Mouse (Mus musculus) ES-CJ7 (cell line): ENCODE measurements around the gene Rab11fip4.

Source experiments
- DNase-seq: peaks from one replicate; pipeline ENCODE4 v3.0.0; 2011; ENCODE audit warnings: low read depth, low spot score

The Rab11fip4 gene

DNA sequence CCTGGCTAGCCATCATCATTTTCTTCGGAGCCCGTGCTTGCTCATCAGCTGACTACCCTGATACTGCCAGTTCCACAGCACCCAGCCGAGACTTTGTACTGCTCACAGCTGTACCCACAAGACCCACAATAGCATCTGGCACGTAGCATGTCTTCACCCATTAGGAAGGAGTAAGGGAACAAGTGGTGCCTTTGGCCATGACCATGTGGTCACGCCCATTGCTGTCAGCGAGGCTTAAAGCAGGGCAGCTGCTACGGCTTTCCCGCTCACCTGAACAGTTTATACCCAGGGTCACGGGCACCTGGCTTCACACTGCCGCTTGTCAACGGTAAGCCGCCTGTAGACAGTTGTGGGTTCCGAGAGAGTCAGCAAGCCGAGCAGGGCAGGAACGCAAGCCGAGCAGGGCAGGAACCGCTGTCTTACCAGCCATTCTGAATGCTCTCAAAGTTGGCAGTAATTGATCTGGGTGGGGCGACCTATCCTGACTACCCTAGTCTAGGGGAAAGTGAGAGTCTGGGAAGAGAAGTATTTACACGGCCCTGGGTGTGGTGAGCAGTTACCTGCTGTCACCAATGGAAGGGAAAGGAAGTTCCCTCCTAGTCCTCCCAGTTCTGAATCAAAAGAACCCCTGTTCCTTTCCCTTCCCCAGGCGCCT is 62.0 kb downstream of the Rab11fip4 start:
- DNase-seq, result peak; percentile 54

DNA sequence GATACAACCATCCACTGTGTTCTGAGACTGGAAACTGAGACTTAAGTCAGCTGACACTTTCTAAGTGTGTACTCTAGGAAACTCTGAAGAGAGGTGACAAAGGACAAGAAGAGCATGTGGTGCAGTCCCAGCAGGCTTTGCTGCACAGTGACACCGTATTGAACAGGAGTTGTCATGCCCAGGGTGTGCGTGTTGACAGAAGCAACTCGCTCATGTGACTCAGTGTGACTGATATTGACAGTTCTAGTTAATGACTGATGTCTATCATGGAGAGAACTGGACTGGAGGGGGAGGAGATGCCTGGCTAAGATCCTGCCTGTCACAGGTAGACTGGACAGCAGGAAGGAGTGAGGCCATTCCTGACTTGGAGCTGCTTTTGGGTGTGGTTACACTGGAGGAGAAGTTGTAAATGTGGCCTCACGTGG is 63.4 kb downstream of the Rab11fip4 start:
- no peak for DNase-seq

- no peak for DNase-seq
These were observed 64.6 kb downstream of the Rab11fip4 start for GRCm38 (mm10) chr11:79655592-79655991.

DNA sequence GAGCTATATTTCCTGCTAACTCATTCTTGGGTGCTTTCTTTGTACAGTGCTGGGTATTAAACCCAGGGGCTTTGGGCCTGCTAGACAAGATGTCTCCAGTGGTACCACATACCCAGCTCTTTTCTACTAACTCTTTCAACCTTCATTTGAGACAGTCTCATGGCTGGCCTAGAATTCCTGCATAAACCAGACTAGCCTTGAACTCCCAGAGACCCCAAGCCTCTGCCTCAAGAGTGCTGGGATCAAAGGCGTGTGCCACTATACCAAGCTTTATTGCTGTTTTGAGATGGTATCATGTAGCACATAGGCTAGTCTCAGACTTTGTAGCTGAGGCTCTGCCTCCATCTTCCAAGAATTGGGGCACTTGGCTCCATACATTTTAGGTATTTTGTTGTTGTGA is 65.5 kb downstream of the Rab11fip4 start:
- peak; percentile 50 for DNase-seq

DNA sequence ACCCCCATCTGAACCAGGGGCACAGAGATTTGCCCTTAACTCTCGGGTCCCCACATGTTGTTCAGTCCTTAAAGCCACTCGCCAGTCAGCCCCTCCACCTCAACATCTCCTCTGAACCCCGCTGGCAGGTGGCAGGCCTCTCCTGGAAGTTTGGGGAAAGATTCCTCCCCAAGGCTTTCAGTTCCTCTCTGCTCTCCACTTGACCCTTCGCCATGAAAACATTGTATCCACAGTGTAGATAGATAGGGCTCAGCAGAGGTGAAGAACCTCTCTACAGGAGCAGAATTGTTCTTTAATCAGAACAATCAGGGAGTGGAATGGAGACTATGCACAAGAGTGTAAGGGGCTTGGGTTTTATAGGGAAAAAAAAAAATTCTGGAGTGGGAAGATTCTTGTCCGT is 66.0 kb downstream of the Rab11fip4 start:
- no peak for DNase-seq

DNA sequence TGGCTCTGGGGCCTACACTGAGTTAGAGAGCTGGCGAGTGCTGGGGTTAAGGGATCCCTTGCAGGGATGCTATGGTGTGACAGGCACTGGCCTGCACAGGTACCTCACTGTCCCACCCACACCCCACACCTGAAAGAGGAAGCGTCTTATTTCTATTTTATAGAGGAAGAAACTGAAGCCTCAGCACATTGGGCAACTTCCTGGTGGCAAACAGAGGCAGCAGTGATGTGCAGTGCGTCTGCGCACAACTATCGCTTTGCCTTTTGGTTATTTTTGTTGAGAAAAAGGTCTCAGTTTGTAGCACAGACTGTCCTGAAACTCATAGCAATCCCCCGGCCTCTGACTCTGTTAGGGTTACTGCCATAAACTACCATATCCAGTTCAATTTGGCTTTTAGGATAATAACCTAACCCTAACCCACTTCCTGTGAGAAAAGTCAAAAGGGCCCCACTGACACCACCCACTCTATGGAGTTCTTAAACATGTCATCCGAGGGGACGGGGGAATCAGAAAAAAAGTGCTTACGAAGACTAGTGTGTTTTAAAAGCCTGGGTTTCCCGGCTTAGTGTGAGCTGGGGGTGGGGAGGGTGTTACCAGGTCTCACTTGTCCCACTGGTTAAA is 67.3 kb downstream of the Rab11fip4 start:
- DNase-seq, result no peak

DNA sequence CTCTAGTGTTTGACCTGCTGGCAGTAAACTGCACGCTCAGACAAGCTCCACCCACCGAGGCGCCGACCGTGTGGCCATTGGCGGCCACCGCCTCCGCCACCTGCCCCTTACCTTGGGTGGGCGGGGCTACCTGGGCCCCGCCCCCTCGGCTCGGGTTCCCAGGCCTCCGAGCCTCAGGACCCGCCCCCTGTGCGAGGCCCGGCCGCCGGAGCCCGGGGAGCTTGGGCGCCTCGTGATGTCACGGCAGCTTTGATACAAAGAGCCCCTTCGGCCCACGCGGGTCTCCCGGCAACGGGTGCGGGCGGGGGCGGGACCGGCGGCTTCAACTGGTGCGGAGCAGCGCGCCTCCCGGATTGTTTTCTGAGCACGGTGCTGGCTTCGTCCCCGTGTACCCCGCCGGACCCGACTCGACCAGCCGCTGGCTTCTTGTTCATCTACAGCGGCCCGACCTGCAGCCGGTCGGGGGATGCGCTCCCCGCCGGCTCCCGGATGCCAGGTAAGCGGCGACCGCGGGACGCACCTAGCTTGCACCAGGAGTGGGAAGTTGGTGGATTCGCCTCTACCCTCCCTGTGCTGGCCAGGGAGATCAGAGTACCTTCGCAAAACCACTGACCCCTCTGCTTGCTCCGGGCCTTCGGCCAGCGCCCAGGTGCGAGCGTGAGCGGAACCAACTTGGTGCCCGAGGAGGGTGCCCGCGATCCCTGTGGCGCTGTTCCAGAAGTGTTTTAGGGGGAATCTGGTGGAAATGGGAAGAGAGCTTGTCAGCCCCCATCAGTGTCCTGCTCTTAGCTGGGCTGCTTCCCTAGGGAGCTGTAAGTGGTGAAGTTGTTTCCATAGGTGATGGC is 69.6 kb downstream of the Rab11fip4 start:
- DNase-seq, result peak; percentile 89

GRCm38 (mm10) chr11:79661877-79662545 is 71.0 kb downstream of the Rab11fip4 start:
- DNase-seq, result no peak

DNA sequence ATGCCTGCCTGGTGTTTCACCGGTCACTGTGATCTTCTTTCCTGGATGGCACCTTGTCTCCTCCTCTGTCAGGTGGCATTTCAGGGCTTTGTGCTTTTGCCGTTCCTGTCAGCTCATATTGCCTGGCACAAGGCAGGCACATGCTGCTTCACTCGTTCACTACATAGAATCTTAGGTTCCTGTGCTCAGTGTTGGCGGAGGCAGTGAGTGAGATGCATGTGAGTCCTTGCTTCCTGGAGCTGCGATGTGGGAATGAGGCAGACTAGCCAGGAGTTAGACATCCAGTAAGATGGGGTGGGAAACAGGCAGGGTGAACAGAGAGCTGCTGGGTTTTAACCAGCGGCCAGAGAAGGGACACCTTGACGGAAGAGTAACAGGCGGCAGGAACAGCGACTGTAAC is 72.1 kb downstream of the Rab11fip4 start:
- DNase-seq, result no peak

DNA sequence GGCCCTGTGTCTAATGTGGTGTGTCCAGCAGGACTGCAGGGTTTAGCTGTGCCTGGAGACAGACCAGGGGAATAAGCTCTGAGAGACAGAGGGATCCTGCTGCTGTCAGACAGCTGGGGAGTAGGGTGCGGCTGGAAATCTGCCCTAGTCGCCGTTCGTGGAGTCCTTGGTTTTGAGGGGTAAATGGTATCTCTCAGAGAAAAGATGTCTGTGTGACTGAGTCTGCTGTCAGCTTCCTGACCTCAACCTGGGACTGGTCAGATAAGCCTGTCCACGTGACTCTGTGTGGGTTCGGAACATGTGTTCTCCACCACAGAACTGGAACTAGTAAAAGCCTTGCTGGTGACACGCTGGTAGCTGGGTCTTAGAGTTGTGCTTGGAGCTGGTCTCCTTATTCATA is 72.6 kb downstream of the Rab11fip4 start:
- DNase-seq, result no peak

GRCm38 (mm10) chr11:79666544-79666943 is 75.5 kb downstream of the Rab11fip4 start:
- no peak for DNase-seq

DNA sequence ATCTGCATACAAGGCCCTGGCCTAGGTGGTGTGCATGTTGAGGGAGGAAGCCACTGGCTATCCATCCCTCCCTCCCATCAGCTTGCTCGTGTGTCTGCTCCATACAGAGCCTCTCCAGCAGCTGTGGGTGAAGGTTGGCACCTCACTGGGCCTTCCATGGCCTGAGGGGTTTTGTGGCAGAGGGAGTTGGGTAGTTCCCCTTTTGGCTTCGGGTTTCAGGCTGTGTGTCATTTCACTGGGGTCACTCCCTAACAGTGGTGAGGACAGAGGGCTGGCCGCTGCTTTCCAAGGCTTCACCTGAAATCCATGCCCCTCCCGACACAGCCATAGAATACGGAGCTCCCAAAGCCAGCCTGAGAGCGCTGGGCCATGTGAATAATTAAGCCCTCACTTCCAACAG is 78.2 kb downstream of the Rab11fip4 start:
- no peak for DNase-seq

DNA sequence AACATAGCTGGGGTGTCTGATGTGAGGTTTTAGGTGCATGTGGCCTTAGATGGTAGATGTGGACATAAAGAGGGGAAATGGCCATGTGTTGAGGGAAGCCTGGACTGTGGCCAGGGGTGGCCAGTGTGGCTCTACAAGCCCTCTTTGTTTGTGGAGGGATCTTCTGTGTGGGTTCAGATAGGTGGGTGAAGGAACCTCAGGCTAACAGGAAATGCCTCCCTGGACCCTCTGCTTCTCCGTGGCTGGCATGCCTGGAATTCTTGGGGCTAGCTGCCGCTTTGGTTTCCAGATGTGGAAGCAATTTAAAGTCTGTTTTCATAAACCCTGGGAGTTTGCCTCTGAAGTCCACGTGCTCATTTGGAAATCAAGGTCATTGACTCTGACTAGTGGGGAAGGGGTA is 78.9 kb downstream of the Rab11fip4 start:
- no peak for DNase-seq

DNA sequence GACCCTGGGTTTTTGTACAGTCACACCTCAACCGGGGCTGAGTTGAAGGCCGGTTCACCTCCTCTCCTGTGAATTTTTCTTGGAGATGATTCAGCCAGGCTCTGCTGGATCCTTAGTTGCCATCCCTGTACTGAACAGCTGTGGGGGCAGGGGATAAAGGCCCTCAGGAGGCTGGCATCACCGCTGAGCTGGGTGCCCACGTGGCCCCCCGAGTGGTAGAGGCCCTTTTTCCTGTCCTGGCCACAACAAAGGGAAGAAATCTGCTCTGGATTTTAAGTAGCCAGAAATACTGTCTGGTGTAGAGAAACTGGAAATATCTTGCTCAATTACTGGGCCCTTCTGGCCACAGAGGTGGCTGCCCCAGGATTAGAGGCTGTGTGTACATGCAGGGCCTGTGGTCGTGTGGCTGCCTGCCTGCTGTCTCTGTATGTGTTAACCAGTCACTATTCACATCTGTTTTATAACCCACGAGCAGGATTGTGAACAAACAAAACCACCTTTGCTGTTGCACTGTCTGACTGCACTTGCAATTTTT is 79.5 kb downstream of the Rab11fip4 start:
- DNase-seq, result no peak

- peak; percentile 52 for DNase-seq
These were observed 80.8 kb downstream of the Rab11fip4 start for GRCm38 (mm10) chr11:79671668-79672281.

DNA sequence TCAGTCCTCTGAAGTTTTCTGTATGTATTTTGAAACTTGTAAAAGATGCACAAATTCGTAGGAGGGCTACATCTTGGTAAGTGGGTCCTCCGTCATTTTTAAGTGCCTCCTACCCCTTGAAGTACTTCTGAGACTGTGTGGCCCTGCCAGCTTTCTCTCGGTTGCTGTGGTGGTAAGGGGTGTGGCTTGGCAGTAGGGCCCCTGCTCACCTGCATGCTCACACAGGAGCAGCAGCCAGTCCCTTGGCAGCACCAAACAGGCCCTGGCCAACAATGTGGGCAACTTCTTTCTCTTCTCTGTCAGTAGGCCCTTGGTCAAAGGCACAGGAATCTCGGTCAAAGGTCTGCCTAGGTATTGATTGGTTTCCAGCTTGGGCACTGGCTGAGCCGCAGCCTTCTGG is 82.1 kb downstream of the Rab11fip4 start:
- DNase-seq, result no peak

DNA sequence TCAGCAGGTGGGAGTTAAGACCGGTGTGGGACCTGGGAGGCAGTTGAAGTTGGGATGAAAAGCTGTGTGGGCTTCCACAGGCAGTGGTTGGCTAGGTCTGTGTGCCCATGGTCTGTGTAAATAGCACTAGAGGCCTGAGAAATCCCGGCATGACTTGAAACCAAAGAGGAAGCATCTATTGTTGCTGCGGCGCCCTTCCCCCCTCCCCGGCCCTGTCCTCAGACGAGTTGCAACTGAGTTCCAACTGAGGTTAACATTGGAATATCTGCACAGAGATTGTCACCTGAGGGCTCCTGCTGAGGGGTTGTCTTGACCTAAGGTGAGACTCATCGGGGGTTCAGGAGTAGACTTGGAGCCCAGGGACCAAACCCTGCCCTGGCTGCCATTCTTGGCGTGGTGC is 82.7 kb downstream of the Rab11fip4 start:
- peak; percentile 29 for DNase-seq

GRCm38 (mm10) chr11:79674231-79674630 is 83.2 kb downstream of the Rab11fip4 start:
- DNase-seq, result no peak

- no peak for DNase-seq
These were observed 83.6 kb downstream of the Rab11fip4 start for GRCm38 (mm10) chr11:79674632-79675031.

- no peak for DNase-seq
These were observed 84.3 kb downstream of the Rab11fip4 start for GRCm38 (mm10) chr11:79675285-79675684.

DNA sequence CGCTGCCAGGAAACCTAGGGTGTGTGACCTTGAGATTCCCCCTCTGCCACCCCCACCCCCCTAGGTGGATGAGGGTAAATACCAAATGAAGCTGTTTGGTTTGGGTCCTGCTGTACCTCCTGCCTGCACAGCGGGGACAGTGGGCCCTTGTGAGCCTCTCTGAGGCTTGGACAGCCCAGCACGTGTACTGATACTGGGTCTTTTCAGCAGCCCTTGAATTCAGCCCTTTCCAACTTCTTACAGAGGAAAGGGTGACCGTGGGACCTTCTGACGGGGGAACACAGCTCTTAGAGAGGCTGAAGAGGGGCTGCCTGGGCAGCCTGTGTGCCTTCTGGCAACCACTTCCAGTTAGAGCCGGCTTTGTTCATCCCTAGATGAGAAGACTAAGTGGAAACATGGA is 85.0 kb downstream of the Rab11fip4 start:
- peak; percentile 30 for DNase-seq
